Mouse (Mus musculus) E14TG2a.4 (cell line): ENCODE results near the gene Dag1.

Experiments used
- CTCF ChIP-seq: conservative IDR thresholded peaks from 2 replicates; pipeline ENCODE4 v1.5.1; 2014; ENCODE audit warnings: low read length
- NANOG ChIP-seq: IDR thresholded peaks from 2 replicates; pipeline ENCODE4 v1.6.1; 2014; ENCODE audit warnings: borderline replicate concordance, low read length, mixed read lengths
- POU5F1 ChIP-seq: IDR thresholded peaks from 2 replicates; pipeline ENCODE4 v1.6.1; 2014; ENCODE audit warnings: low read length, borderline replicate concordance

- TF ChIP-seq CTCF = no peak
- no peak for TF ChIP-seq POU5F1
- no peak for TF ChIP-seq NANOG
Observed at GRCm38 (mm10) chr9:108212426-108212825, 51.3 kb downstream of the Dag1 start.
